Mouse (Mus musculus) forebrain, embryonic 16.5 days (tissue): Measurements from ENCODE around the gene BC034090. TPM values are rescaled to one million over a fixed set of nuclear protein-coding genes. Genes with fewer than 3 reads are reported as not detected.

Experiments
- ATAC-seq: fragments of 200-750 bp; cut with Nextera tagmentation; 2 replicates; pipeline ENCODE4 v1.8.0; 2017; ENCODE audit warnings: mild to moderate bottlenecking, moderate library complexity
- H3K27ac ChIP-seq: fragments of 300-500 bp; sonication (generic); 2 replicates; pipeline ENCODE4 v1.5.1; 2014; ENCODE audit warnings: low read length, control low read depth
- H3K27me3 ChIP-seq: fragments of 300-500 bp; sonication (generic); replicated peaks from 2 replicates; pipeline ENCODE4 v1.6.1; 2014; ENCODE audit warnings: low read length; ENCODE audit not compliant: control insufficient read depth, insufficient read depth
- H3K36me3 ChIP-seq: fragments of 300-500 bp; sonication (generic); 2 replicates; pipeline ENCODE4 v1.6.1; 2014; ENCODE audit not compliant: control insufficient read depth, insufficient read depth
- H3K4me1 ChIP-seq: fragments of 300-500 bp; sonication (generic); replicated peaks from 2 replicates; pipeline ENCODE4 v1.6.1; 2014; ENCODE audit warnings: low read length; ENCODE audit not compliant: control insufficient read depth, insufficient read depth
- H3K4me2 ChIP-seq: fragments of 300-500 bp; sonication (generic); 2 replicates; pipeline ENCODE4 v1.6.1; 2014; ENCODE audit warnings: mild to moderate bottlenecking, low read length, control low read depth
- H3K4me3 ChIP-seq: fragments of 300-500 bp; sonication (generic); replicated peaks from 2 replicates; pipeline ENCODE4 v1.5.1; 2014; ENCODE audit warnings: mild to moderate bottlenecking, low read length, control low read depth
- H3K9ac ChIP-seq: fragments of 300-500 bp; sonication (generic); replicated peaks from 2 replicates; pipeline ENCODE4 v1.6.1; 2014; ENCODE audit warnings: low read depth, low read length, control low read depth
- H3K9me3 ChIP-seq: fragments of 300-500 bp; sonication (generic); 2 replicates; pipeline ENCODE4 v1.6.1; 2016; ENCODE audit warnings: low read length; ENCODE audit not compliant: control insufficient read depth
- WGBS: fragments of 180-500 bp; shearing (Covaris S2); extraction: QIAGEN DNeasy Blood & Tissue Kit; methylation state at CpG from one replicate; pipeline ENCODE4 v1.1.7; 2014; 5-methylcytosine and 5-hydroxymethylcytosine counted together
- polyA plus RNA-seq: library from polyadenylated mRNA; unstranded; fragments of >200 nt; fragmentation: Nextera tagmentation; extraction: Ambion mirVana; gene quantifications from 2 replicates; pipeline ENCODE4 v1.2.1, GENCODE M21; 2015

The BC034090 gene
- polyA plus RNA-seq: 2.8 and 3.3 TPM in 2 replicates

DNA sequence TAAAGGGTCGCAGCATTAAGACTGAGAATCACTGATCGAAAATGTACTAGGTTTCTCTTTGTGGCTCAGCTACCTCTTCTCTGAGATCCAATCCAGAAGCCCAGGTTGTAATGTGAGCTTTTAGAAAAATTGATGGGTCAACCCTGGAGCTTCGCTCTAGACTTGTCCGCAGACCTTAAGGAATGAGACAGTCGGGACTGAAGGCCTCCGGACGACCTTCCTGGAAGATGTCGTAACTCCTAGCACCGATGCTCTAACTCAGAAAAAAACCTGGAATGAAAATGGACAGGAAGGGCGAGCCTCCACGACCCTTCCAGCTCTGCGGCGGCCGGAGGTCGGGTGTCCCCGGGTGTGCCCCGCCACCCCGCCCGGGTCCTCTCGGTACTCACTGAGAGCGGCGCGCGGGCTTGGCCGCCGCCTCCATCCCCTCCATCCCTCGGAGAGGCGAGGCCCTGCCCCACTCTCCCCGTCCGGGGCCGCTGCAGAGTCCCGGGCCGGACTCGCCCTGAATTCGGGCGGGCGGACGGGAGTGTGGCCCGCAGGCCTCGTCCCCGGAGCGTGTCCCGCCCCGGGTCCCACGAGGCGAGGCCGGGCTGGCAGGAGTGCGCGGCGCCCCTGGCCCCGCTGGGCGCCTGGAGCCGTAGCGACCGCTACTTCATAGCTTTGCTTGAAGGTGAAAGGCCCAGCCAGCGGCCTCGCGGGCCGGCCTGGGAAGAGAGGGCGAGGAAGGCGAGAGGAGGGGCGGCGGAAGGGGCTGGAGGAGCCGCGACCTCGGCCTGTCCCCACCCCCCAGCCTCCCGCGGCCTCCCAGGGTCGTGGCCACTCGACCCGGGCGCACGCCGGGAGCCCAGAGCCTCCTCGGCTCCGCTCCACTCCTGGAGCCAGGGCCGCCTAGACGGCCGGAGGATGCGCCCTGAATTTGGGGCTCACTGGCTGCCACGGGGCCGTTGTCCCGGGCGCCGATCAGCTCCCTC, at the start of gene BC034090:
BC034090 (minus strand) TSS at position 648 of the 974 bp plus-strand sequence.
- ATAC-seq: peak; percentile 75
- peak within 1 kb of the TSS; percentile 6; the same call in 1 of the 2 replicates for H3K27ac ChIP-seq
- WGBS: 3% methylated on average over 73 of the region's 85 CpGs
- H3K36me3 ChIP-seq: no peaks in the 10 kb centered on the region
- peaks cover 16% of the 10 kb centered on the region for H3K4me1 ChIP-seq
- peak within 1 kb of the TSS; percentile 50 for H3K4me3 ChIP-seq
- H3K27me3 ChIP-seq: peaks cover 4% of the 10 kb centered on the region; the same call in 1 of the 2 replicates
- peak within 1 kb of the TSS; percentile 88 for H3K4me2 ChIP-seq
- no peaks in the 10 kb centered on the region for H3K9me3 ChIP-seq
- H3K9ac ChIP-seq: peak within 1 kb of the TSS; percentile 74

- no peak overlapping the region for H3K4me2 ChIP-seq
- no peak overlapping the region for H3K4me3 ChIP-seq
- H3K9me3 ChIP-seq: no peaks in the 10 kb centered on the region
- ATAC-seq: peak; percentile 90
- H3K9ac ChIP-seq: no peak overlapping the region
- H3K27me3 ChIP-seq: no peaks in the 10 kb centered on the region
- 4% methylated on average over 3 of the region's 3 CpGs for WGBS
- peak overlapping the region; percentile 55; the same call in 1 of the 2 replicates for H3K27ac ChIP-seq
- no peaks in the 10 kb centered on the region for H3K4me1 ChIP-seq
- H3K36me3 ChIP-seq: peaks cover 17% of the 10 kb centered on the region
Observed at GRCm38 (mm10) chr1:155293446-155293845, 49.2 kb upstream of the BC034090 start.

- ATAC-seq: no peak
- WGBS: 96% methylated on average over 1 of the region's 1 CpGs
- Histone ChIP-seq H3K27ac (no peak overlapping the region), H3K27me3 (no peaks in the 10 kb centered on the region), H3K9me3 (no peaks in the 10 kb centered on the region), H3K9ac (no peak overlapping the region), H3K4me1 (no peaks in the 10 kb centered on the region), H3K36me3 (peaks cover 32% of the 10 kb centered on the region), H3K4me2 (no peak overlapping the region), H3K4me3 (no peak overlapping the region)
Observed at GRCm38 (mm10) chr1:155289411-155289810, 45.2 kb upstream of the BC034090 start.

- H3K36me3 ChIP-seq: peaks cover 32% of the 10 kb centered on the region
Observed at GRCm38 (mm10) chr1:155288033-155288432, 43.8 kb upstream of the BC034090 start.

DNA sequence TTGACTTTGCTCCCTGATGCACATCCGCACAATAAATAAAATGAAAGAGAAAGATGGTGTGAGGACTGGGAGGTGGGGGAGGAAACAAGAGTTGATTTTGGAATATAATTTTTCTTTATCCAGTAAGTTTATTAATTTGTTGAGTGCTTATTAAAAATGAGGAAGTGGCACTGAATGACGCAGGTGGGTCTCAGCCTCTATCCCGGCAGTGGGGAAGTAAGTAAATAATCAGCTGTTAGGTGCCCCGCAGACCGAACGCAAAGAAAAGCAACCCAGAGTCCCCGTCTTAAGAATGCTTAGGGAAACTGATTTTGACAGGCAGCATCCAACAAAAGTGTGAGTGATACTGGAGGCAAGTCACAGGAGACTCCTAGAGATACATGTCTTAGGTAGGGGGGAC, 39.6 kb upstream of the BC034090 start:
- Histone ChIP-seq H3K4me3 (no peak overlapping the region), H3K4me2 (no peak overlapping the region), H3K27ac (no peak overlapping the region), H3K36me3 (peaks cover 26% of the 10 kb centered on the region), H3K27me3 (no peaks in the 10 kb centered on the region), H3K9ac (no peak overlapping the region), H3K9me3 (no peaks in the 10 kb centered on the region), H3K4me1 (no peaks in the 10 kb centered on the region)
- ATAC-seq: no peak
- WGBS: 94% methylated on average over 7 of the region's 7 CpGs

More at GRCm38 (mm10) chr1:155288033-155288432, 43.8 kb upstream of the BC034090 start:
- Histone ChIP-seq H3K9me3 (no peaks in the 10 kb centered on the region), H3K27ac (no peak overlapping the region), H3K9ac (no peak overlapping the region), H3K27me3 (no peaks in the 10 kb centered on the region), H3K4me1 (no peaks in the 10 kb centered on the region), H3K4me3 (no peak overlapping the region), H3K4me2 (no peak overlapping the region)
- 86% methylated on average over 3 of the region's 3 CpGs for WGBS
- no peak for ATAC-seq

DNA sequence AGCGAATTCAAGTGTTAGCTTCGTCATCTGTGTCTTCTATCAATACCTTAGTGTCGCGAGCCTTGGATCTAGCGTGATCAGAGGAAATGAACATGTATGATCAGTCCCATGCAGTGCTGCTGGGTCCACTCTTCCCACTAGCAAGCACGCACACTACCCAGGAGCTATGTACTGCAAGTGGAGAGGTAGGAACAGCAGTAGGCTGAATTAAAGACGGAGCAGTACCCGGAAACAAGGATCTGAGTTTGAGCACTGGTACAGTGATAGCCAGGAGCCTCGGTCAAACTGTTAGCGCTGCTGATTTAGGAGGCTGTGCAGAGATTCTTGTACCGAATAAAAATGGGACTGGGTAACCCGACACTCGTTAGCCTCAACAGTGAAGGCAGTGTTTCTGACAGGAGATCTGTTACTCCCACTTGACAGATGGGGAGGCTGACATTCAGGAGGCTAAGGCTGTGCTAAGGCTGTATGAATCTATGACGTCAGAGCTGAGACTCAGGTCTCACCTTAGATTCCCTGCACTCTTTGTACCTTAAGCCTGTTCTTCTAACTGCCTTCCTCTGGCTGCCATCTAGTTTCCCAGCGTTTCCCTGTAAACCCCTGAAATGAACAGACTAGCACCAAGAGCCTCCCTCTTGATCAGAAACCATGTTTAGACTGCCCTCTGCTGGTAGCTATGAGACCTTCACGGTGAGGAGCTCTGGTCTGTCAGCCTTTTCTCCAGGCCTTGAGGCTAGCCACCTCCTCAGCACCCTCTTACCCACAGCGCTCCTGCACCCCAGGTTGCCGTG, 37.0 kb upstream of the BC034090 start:
- Histone ChIP-seq H3K9me3 (no peaks in the 10 kb centered on the region), H3K4me2 (no peak overlapping the region), H3K27me3 (no peaks in the 10 kb centered on the region), H3K9ac (no peak overlapping the region), H3K36me3 (peaks cover 10% of the 10 kb centered on the region), H3K4me1 (no peaks in the 10 kb centered on the region), H3K27ac (no peak overlapping the region), H3K4me3 (no peak overlapping the region)
- WGBS: 53% methylated on average over 18 of the region's 18 CpGs
- ATAC-seq: peak; percentile 90

DNA sequence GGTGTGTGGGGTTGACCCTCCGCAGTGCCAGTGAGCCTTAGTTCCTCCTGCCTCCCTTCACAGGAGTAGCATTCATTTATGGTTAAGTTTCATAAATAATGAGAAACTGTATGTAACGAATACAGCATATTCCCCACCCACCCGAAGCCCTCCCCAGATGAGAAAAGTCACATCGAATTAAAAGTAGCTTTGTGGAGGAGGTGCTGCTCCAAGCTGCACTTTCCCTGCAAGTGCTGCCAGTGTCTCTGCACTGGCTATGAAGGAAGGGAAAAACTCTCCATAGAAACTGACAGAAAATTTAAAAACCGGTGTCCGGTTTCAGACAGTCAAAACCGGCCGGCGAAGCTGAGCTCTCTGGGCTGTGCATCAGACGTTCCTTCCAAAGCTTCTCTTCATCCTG, 36.1 kb upstream of the BC034090 start:
- no peak overlapping the region for H3K4me2 ChIP-seq
- WGBS: 82% methylated on average over 10 of the region's 10 CpGs
- no peaks in the 10 kb centered on the region for H3K4me1 ChIP-seq
- ATAC-seq: no peak
- H3K9me3 ChIP-seq: no peaks in the 10 kb centered on the region
- H3K9ac ChIP-seq: no peak overlapping the region
- no peak overlapping the region for H3K27ac ChIP-seq
- no peaks in the 10 kb centered on the region for H3K27me3 ChIP-seq
- H3K36me3 ChIP-seq: peaks cover 7% of the 10 kb centered on the region; the same call in 1 of the 2 replicates
- no peak overlapping the region for H3K4me3 ChIP-seq

GRCm38 (mm10) chr1:155276381-155277033, 32.3 kb upstream of the BC034090 start:
- Histone ChIP-seq H3K4me3 (no peak overlapping the region), H3K27ac (no peak overlapping the region), H3K4me2 (no peak overlapping the region), H3K9ac (no peak overlapping the region), H3K4me1 (no peaks in the 10 kb centered on the region), H3K27me3 (no peaks in the 10 kb centered on the region), H3K36me3 (peaks cover 3% of the 10 kb centered on the region; the same call in 1 of the 2 replicates), H3K9me3 (no peaks in the 10 kb centered on the region)
- ATAC-seq: no peak
- 84% methylated on average over 13 of the region's 13 CpGs for WGBS
